Mouse (Mus musculus): ENCODE data around the gene Gm9767.

DNA sequence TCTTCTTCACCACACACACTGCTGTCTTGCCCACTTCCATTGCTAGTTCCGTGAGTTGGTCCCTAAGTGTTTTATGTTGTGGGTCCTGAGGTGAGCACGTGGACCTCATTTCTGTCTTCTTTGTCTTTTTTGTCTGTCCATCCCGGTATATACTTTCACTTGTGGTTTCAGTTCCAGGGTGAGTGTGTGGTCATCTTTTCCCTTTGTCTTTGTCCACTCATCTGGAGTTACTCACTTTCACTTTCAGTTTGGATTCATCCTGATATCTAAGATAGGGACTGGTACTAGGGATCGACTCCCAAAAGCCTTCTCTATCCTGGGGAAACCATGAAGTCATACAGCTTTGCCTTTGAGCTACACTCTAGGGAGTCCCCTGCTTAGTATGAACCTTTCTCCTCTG lies 15.0 kb upstream of the Gm9767 start:
- TF ChIP-seq CTCF (IDR thresholded peaks at IDR 0.05; ENCODE audit: low read depth, low read length), result no peak
- TF ChIP-seq POLR2A (IDR thresholded peaks at IDR 0.05; ENCODE audit: insufficient read depth, low read length), result no peak
- no peak for TF ChIP-seq EP300 (IDR thresholded peaks at IDR 0.05; ENCODE audit: insufficient read depth, low read depth, low read length)

Measured in ES-Bruce4 (cell line).